Mouse (Mus musculus): ENCODE results near the gene Neu4.
A peak's percentile ranks its signal among the peaks of the same experiment; 100 is the strongest.
"Not testable (repeated sequence)": the region's sequence is repeated elsewhere in the genome, so short reads cannot be mapped to it uniquely, and the experiment has no call there.

Neu4 gene

GRCm38 (mm10) chr1:94053530-94054216, 33.4 kb downstream of the Neu4 start:
- DNase-seq (ENCODE audit: low spot score): peak; percentile 76

GRCm38 (mm10) chr1:94054481-94054880, 34.2 kb downstream of the Neu4 start:
- no peak for DNase-seq (ENCODE audit: low spot score)

GRCm38 (mm10) chr1:94055966-94056365, 35.7 kb downstream of the Neu4 start:
- DNase-seq (ENCODE audit: low spot score): no peak

GRCm38 (mm10) chr1:94057401-94057800, 37.1 kb downstream of the Neu4 start:
- DNase-seq (ENCODE audit: low spot score): no peak

- DNase-seq (ENCODE audit: low spot score): not testable (repeated sequence)
These were observed 38.0 kb downstream of the Neu4 start for GRCm38 (mm10) chr1:94058281-94058680.

- DNase-seq (ENCODE audit: low spot score): no peak
These were observed 54.5 kb downstream of the Neu4 start for GRCm38 (mm10) chr1:94074756-94075155.

- DNase-seq (ENCODE audit: low spot score): no peak
These were observed 56.5 kb downstream of the Neu4 start for GRCm38 (mm10) chr1:94076702-94077101.

Measured in left cerebral cortex, adult 11 months (tissue).